Mouse (Mus musculus) CD4-positive, CD25-positive, alpha-beta regulatory T cell, adult 4 months (primary cell): ENCODE data around the gene Jaml. TPM values are rescaled to one million over a fixed set of nuclear protein-coding genes. Genes with fewer than 3 reads are reported as not detected.

ENCODE experiments used
- ATAC-seq: one replicate; pipeline ENCODE4 v1.8.0; 2017
- polyA plus RNA-seq, 2 experiments: library from polyadenylated mRNA; unstranded; fragments of 100-300 nt; shearing (Covaris generic); gene quantifications; one replicate each; pipeline ENCODE4 v1.2.1; 2017

The Jaml gene
- polyA plus RNA-seq, 2 experiments from 2014 or later = 3.8 to 5.3 TPM

- peak; percentile 84 for ATAC-seq
Measured at GRCm38 (mm10) chr9:45122209-45122761, 43.3 kb downstream of the Jaml start.

- no peak for ATAC-seq
Measured at GRCm38 (mm10) chr9:45125211-45125610, 46.2 kb downstream of the Jaml start.

DNA sequence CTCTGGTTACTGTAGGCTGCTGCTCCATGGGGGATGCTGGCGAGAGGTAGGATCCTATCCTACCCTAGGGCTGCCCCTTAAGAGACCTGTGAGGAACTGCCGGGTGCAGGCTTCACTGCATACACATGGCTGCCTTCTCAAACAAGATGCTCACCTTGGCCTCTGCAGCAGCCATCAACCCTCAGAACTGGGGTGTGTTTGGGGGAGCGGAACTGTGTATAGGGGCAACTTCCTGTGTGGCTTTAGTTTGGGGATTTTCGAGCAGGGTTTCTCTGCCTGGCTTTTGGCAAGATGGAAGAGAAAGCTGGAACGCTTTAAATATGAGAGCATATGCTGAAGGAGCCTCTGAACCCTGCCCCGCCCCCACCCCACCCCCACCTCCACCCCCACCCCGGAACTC is 48.0 kb downstream of the Jaml start:
- ATAC-seq = peak; percentile 71

- ATAC-seq = no peak
Measured at GRCm38 (mm10) chr9:45130119-45130518, 51.1 kb downstream of the Jaml start.

- ATAC-seq = peak; percentile 75
Measured at GRCm38 (mm10) chr9:45133484-45134310, 54.7 kb downstream of the Jaml start.

- no peak for ATAC-seq
Measured at GRCm38 (mm10) chr9:45136442-45137169, 57.6 kb downstream of the Jaml start.

- ATAC-seq = peak; percentile 50
Measured at GRCm38 (mm10) chr9:45138191-45139032, 59.4 kb downstream of the Jaml start, which contains the start of gene Scn4b. Gene Scn4b, plus strand, starts transcription at chr9:45138395.

- no peak for ATAC-seq
Measured at GRCm38 (mm10) chr9:45139082-45139481, 60.1 kb downstream of the Jaml start.

- no peak for ATAC-seq
Measured at GRCm38 (mm10) chr9:45140945-45141344, 62.0 kb downstream of the Jaml start.

GRCm38 (mm10) chr9:45142686-45143085 is 63.7 kb downstream of the Jaml start:
- no peak for ATAC-seq

GRCm38 (mm10) chr9:45145533-45146266 is 66.7 kb downstream of the Jaml start:
- no peak for ATAC-seq

DNA sequence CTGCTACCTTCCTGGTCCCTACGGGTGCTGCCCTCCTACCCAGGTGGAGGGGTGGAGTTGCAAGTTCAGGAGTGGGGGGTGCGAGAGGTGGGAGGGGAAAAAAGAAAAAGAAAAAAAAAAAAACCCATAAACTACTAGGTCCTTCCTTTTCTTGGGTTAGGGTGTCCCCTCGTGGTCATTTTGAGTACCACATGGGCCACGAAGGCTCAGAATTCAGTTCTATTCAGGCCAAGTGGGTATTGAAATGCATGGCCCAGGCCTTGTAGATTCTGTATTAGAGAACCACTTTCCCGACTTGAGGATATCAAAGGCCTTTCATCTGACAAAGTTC is 67.2 kb downstream of the Jaml start:
- ATAC-seq = peak; percentile 74

DNA sequence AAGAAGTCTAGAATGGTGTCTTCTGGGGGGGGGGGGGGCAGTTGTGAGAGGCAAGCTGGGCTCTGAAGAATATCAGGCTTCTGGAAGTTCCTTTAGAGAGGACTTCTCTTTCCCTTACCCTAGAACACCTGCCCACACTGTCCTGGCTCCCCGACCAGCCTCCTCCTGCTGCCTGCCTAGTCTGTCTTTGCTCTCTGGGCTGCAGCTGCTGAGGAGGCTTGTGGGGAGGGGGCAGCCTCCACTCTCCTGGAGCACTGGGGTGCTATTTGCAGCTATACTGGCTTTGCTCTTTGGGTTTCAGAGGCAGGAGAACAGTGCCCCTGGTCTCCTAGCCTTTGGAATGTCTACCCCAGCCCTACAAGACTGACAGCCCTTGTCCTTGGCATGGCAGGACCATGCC is 72.0 kb downstream of the Jaml start:
- ATAC-seq = no peak

DNA sequence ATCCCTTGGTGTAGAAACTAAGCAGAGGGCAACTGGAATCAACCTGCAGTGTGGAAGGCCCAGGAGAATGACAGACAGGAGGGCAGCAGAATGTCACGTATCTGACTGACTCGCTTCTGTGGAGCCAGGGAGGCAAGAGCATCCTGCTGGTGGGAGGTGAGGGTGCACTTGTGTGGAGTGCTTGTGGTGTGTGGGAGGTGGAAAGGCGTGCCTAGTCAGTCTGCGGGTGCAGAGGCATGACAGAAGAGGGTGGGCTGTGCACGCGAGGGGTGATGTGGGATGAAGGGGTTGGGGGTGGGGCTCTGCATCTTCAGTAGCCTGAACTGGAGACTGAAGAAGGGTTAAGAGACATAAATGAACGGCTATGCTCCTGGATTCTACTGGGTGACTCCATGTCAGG is 74.4 kb downstream of the Jaml start:
- no peak for ATAC-seq

Other genes with a start within 250 kb of the Jaml start
- 10 to 100 TPM; 34.7 to 41.1 TPM for gene Kmt2a, start 197.9 kb upstream of the Jaml start, polyA plus RNA-seq
- 100 to 1,000 TPM; 416 to 524 TPM for gene Atp5l, start 158.4 kb upstream of the Jaml start, polyA plus RNA-seq
- 10 to 100 TPM; 26.6 to 40.4 TPM for gene Ube4a, start 113.6 kb upstream of the Jaml start, polyA plus RNA-seq
- 1,000 to 10,000 TPM; 1,425 to 1,626 TPM for gene Cd3g, start 98.8 kb upstream of the Jaml start, polyA plus RNA-seq
- 100 to 1,000 TPM; 544 to 973 TPM for gene Cd3d, start 97.4 kb upstream of the Jaml start, polyA plus RNA-seq
- 1,000 to 10,000 TPM; 1,413 to 1,834 TPM for gene Cd3e, start 69.6 kb upstream of the Jaml start, polyA plus RNA-seq
- gene Mpzl2, start 39.4 kb upstream of the Jaml start, polyA plus RNA-seq = under 1 TPM; 0.16 to 0.24 TPM
- gene Mpzl3, start 24.0 kb upstream of the Jaml start, polyA plus RNA-seq = 10 to 100 TPM in 1 of 2 experiments, 1 to 10 TPM in 1; 7.5 to 10.8 TPM
- under 1 TPM; 0.30 to 0.39 TPM for gene Scn2b, start 38.6 kb downstream of the Jaml start, polyA plus RNA-seq
- under 1 TPM in 1 of 2 experiments, not detected in 1; 0.07 TPM for gene Scn4b, start 59.2 kb downstream of the Jaml start, polyA plus RNA-seq
- 1 to 10 TPM; 2.5 to 3.2 TPM for gene BC049352, start 102.8 kb downstream of the Jaml start, polyA plus RNA-seq
- not detected for gene Tmprss4, start 124.9 kb downstream of the Jaml start, polyA plus RNA-seq
- 10 to 100 TPM; 38.8 to 66.0 TPM for gene Il10ra, start 190.0 kb downstream of the Jaml start, polyA plus RNA-seq
- 1 to 10 TPM; 5.2 to 7.1 TPM for gene Tmprss13, start 239.9 kb downstream of the Jaml start, polyA plus RNA-seq